Mouse (Mus musculus) thymus, postnatal 36 days (tissue): Measurements from ENCODE around the gene Tmem117.

ENCODE experiments used
- DNase-seq, 2 experiments: peaks; one replicate each; pipeline ENCODE4 v3.0.0; 2022; ENCODE audit warnings: mixed read lengths in 2 of 2

Tmem117 gene

GRCm38 (mm10) chr15:95042437-95042836 lies 413.4 kb downstream of the Tmem117 start:
- no peak for DNase-seq

- DNase-seq: no peak
Measured at GRCm38 (mm10) chr15:95044011-95044410, 415.0 kb downstream of the Tmem117 start.

DNA sequence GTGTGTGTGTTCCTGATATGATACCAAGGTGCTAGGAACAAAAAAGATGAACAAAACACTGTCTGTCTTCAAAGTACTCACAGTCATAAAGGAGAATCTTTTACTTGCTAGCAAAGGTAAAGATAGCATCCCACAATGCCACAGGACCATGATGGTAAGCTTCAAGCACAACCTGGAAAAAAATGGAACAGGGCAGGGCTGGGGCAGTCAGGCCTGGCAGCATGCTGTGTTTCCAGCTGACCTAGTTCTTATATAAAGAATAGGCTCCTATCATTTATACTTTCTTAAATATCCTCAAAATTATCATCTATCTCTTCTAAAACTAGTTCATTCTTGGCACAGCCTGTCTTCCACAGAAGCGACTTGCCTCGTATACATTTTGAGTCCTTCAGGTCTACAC lies 418.5 kb downstream of the Tmem117 start:
- no peak for DNase-seq

- no peak for DNase-seq
Measured at GRCm38 (mm10) chr15:95049171-95049729, 420.2 kb downstream of the Tmem117 start.

DNA sequence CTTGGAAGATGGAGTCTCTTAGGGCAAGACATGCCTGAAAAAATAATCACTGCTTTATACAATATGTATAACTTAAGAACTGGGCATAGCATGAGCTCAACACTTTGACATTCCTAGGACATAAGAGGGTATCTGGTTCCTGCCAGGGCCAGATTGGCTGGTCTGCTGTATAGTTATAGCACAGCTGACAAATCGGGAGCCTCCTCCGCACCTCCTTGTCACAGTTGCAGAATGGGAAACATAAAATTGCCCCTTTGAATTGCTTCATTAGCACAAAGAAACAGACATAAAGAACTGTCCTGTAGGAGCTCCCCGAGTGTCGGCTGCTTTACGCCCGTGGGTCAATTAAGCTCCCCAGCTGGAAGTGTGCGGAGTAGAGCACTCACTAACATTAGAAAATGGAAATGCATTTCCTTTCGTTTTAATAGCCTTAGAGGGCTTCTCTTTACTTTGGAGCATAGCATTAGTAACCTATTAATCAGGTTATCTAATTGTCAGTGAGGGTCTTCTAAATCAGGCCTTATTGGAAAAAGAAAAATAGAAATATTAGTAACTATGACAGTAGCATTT lies 426.1 kb downstream of the Tmem117 start:
- DNase-seq: no peak

DNA sequence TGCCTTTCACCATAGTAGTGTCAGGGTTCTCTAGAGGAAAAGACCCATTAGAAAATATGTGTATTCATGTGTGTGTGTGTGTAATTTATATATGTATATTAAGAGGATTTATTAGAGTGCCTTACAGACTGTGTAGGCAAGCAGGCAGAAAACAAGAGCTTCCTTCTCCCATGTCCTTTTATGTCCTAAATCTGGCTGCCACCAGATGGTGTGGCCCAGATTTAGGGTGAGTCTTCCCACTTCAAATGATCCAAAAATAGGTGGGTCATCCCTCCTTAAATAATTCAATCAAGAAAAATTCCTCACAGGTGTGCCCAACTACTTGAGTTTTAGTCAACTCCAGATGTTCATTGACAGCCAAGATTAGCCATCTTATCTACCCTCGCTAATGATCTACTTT lies 439.0 kb downstream of the Tmem117 start:
- DNase-seq: no peak

GRCm38 (mm10) chr15:95068799-95069198 lies 439.8 kb downstream of the Tmem117 start:
- no peak for DNase-seq

DNA sequence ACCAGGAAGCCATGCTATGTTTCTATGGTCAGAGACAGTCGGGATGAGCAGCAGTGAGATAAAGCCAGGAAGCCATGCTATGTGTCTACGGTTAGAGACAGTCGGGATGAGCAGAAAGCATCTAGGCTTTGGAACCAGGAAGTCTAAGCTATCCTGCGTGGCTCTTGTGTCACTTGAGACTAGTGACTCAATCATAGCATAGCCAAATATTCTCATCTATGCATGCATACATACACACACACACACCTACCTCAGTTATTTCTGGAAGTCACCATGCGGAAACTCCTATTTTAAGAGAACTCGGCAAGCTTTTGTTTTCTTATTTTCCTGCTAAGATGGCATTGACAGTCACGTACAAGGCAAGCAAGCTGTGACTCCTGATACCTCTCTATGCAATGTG lies 441.8 kb downstream of the Tmem117 start:
- DNase-seq: no peak

DNA sequence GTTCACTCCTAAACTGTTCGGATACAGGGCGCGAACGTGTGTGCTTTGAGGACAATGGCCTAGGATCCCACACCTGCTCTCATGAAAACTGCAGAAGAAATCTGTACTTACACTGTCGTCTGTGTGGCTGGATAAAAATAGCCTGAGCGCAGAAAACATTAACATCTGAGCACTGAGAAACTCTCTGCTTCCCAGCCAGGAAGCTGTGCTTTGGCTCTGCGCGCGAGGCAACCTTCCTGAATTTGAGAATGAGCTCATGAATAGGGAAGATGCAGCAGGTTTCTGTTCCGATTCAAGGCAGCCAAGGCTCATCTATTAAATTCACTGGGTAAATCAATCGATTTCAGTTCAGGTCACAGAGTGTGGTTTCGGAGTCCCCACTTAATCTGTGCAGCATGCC lies 446.3 kb downstream of the Tmem117 start:
- DNase-seq: no peak

- no peak for DNase-seq
Measured at GRCm38 (mm10) chr15:95081654-95082053, 452.6 kb downstream of the Tmem117 start.

DNA sequence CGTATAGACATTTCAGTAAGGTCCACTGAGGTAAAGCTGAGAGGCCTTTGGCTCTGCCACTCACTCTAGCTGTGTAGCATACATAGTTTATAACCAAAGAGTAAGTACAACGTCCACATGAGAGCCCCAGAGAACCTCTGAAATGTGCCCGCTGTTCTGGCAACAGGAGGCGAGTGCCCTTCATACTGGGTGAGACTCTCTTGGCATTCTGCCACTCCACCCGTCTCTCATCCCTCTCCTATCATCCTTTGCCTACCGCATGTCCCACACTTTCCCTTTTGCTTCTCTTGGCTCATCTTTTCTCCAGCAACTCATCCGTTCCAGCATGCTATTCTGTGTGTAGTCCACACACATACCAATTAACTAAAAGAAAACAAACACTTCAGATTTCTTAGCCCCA lies 456.9 kb downstream of the Tmem117 start:
- DNase-seq: no peak

GRCm38 (mm10) chr15:95100133-95100532 lies 471.1 kb downstream of the Tmem117 start:
- DNase-seq: no peak

DNA sequence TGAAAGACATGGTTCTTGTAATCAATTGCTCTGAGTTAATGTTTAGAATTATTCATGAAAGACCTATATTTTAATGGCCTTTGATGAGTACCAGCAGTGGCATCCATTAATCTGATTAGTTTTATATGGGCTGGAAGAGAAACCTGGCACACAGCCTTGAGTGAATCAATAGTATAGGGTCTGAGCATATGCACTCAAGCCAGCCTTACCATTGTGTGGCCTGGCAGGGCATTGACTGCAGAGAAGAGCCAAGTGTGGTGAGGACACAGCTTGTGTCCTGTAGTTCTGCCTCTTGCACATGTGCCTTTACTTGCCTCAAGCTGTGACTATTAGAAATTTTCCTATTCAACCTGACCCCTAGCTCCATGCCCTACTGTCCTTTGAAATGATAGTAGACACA lies 472.5 kb downstream of the Tmem117 start:
- DNase-seq: no peak

- no peak for DNase-seq
Measured at GRCm38 (mm10) chr15:95107246-95107809, 478.3 kb downstream of the Tmem117 start.

- DNase-seq: no peak
Measured at GRCm38 (mm10) chr15:95108626-95109025, 479.6 kb downstream of the Tmem117 start.

DNA sequence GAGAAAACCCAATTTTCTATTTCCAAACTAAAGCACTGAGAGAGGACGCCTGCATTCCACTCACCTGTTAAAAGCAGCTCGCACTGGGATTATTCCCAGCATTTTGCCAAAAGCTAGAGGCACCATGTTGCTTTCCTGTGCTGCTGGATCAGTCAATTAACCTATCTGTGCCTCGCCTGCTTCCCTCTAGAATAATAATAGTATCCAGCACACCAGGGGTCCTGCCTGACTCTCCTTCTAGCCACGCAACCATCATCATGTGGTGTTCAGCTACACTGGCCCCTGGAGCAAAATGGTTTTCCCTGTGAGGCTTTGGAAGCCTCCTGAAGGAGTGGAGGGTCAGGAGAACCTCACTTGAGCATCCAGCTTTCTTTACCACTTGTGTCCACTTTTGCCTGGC lies 502.4 kb downstream of the Tmem117 start:
- DNase-seq: no peak

DNA sequence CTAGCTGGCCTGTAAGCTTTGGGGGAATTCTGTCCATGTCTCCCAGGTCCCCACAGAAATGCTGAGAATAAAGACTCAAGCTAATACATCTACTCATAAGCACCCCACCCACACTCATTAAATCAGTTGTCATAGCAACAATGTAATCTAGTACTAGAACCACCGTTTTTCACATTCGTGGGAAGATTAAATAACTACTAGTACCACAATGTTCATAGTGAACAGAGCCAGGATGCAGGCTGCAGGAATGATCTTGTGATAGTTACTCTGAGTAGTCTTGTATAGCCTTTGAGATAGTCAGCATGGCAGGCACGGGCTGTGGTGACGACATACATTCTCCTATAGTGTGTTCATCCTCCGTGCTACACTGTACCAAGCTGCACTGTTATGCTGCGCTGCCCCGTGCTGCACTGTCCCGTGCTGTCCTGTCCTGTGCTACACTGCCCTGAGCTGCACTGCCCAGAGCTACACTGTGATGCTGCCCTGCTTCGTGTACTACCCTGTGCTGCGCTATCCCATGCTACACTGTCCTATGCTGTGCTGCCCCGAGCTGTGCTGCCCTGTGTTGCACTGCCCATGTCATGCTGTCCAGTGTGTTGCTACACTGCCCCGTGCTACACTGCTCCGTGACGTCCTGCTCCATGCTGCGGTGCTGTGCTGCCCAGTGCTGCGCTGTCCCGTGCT lies 507.0 kb downstream of the Tmem117 start:
- DNase-seq: no peak

DNA sequence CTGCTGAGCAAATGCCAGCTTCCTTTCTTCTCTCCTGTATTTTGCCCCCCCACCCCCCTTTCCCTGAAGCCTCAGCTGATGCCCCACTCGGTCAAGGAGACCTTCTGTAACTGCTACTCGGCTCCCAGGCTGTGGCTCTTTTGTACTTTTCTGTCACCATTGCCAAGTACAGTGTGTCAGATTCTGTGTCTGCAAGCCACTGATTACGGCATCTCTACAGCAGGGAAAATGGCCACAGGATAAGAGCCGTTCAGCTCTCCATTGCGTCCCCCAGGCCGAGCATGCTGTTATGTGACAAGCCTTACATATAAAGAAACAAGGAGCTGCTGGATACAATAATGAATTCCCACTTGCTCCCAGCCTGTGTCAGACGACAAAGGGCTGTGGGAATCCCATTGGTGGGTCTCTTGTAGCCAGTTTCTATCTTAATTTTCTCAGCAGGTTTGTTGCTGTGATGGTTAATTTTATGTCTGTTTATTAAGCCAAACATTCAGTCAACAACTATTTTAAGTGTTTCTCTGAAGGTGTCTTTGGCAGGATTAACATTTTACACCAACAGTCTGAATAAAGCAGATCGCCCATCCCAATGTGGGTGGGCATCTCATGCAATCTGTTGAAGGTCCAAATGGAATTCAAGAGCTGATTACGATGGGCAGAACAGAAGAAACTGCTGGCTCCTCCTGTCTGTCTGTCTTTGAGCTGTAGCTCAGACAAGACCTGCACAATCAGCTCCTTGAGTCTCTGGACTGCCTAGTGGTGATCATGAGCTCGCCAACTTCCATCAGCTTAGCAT lies 508.2 kb downstream of the Tmem117 start:
- DNase-seq: no peak

- no peak for DNase-seq
Measured at GRCm38 (mm10) chr15:95138709-95139409, 509.8 kb downstream of the Tmem117 start.

- DNase-seq: no peak
Measured at GRCm38 (mm10) chr15:95144131-95144530, 515.1 kb downstream of the Tmem117 start.

- DNase-seq: no peak
Measured at GRCm38 (mm10) chr15:95145118-95145517, 516.1 kb downstream of the Tmem117 start.
